Mouse (Mus musculus) urinary bladder, postnatal 14 days (tissue): Measurements from ENCODE around the gene Sept9.
A peak's percentile ranks its signal among the peaks of the same experiment; 100 is the strongest.

ENCODE experiments used
- DNase-seq: peaks from one replicate; pipeline ENCODE4 v3.0.0; 2021; ENCODE audit warnings: low spot score

The Sept9 gene

DNA sequence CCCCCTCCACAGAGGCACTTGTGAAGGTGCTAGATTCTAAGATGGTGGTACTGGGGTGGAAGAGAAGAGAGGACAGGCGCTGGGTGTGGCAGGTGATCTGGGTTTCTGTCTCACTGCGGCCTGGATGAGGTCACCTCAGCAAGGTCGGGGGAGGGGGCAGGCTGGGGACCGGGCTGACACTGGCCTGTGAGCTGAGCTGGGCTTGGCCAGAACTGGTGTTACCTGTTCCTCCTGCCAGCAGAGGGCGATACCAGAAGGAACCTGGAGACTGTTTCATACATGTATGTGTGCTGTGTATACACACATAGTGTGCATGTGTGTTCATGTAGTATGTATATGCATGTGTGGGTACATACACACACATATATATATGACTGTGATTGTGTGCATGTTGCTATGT, 23.2 kb upstream of the Sept9 start:
- DNase-seq = no peak

DNA sequence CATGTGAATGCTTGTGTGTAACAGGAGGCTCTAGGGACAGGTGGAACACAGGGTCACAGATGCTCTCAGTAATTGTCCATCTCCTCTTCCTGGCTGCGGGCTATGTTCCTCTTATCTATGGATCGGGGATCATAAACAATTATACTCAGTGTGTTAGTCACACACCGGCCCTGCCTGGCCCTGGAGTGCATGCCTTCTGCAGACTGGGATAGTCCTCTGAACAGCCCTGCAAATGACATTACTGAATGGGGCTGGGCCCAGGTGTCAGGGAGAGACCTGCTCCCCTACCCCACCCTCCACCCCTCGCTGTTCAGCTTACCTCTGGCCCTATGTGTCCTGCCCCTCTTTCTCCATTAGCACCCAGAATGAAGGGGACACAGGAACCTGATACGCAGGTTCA, 22.6 kb upstream of the Sept9 start:
- DNase-seq = no peak

DNA sequence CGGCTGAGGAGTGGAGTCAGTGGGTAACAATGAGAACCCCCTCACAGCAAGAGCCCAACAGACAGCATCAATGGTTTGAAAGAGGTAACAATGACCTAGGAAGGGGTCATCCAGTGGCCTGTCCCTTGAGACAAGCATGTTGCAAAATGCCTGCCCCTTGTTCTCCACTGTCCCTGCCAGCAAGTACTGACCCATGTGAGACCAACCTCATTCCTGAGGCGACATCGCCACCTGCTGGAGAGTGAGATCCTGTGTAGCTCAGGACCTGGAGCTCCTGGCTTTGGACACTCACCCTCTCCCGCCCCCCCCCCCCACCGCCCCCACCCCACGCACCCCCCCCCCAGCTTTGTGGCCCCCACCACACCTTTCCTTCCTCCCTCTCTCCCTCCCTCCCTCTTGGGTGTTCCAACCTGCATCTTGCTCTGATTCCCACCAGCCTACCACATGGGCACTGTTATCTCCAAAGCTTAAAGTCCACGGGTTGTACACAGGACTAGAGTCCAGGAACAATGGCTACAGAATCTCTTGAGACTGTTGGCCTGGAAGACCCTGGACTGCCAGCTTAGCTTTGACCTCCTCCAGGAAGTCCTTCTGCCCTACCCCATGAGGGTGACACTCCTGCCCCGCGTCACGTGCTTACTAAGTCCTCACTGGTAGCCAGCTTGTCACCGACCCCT, 22.0 kb upstream of the Sept9 start:
- DNase-seq = peak; percentile 94

DNA sequence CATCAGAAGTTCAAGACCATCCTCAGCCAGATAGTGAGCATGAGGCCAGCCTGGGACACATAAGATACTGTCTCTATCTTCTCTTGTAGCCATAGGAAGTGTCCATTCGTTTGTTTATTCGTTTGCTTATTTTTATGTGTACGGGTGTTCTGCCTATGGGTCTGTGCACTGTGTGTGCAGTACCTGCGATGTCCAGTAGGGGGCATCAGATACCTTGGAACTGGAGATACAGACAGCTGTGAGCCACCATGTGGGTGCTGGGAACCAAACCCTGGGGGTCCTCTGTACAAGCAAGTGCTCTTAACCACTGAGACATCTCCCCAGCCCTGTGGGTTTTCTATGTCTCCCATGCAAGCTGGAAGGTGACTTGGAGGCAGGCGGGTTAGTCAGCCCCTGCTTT, 19.6 kb upstream of the Sept9 start:
- DNase-seq = no peak

DNA sequence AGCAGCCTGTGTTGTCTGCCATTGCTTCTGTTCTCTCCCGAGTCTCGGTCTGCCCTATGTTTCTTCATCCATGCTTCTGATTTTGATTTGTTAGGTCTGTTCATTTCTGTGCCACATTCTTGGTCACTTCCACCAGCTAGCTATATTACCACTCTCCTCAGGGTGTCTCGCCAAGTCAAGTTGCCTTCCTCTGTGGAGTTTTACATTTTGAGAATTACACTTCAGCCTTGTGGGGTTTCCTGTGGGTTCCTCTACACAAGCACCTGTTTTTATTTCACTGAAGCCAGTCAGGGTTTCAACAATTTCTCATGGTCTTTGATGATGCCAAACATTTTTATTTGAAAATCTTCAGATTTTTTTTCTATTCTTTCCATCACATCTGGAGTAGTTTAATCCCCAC, 16.7 kb upstream of the Sept9 start:
- no peak for DNase-seq

DNA sequence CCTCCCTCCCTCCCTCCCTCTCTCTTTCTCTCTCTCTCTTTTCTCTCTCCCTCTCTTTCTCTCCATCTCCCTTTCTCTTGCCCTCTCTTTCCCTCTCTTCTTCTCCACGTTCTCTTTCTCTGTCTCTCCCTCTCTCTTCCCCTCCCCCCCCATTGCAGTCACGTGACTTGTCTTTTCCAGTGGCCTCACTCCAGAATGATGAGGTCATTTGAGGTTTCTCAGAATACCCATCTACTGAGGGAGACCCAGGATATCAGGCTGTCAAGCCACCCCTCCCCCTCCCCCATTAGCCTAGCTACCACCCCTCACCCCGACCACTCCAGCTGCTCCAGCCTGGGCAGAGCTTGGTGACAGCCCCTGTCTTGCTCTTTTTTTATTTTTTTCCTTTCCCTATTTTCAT, 16.2 kb upstream of the Sept9 start:
- no peak for DNase-seq

DNA sequence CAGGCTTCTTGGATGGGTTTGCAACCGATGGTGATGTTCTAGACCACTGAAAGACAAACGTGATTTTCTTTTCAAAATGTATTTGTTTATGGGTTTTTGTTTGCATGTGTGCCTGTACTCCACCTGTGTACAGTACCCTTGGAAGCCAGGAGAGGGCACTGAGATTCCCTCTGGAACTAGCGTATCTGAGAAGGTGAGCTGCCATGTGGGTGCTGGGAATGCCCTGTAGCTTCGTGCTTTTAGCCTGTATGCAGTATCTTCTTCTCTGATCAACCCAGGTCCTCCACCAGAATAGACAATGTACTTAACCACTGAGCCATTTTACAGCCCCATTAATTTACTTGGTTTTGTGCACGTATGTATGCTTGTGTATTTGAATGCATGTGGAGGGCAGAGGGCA, 15.6 kb upstream of the Sept9 start:
- no peak for DNase-seq

DNA sequence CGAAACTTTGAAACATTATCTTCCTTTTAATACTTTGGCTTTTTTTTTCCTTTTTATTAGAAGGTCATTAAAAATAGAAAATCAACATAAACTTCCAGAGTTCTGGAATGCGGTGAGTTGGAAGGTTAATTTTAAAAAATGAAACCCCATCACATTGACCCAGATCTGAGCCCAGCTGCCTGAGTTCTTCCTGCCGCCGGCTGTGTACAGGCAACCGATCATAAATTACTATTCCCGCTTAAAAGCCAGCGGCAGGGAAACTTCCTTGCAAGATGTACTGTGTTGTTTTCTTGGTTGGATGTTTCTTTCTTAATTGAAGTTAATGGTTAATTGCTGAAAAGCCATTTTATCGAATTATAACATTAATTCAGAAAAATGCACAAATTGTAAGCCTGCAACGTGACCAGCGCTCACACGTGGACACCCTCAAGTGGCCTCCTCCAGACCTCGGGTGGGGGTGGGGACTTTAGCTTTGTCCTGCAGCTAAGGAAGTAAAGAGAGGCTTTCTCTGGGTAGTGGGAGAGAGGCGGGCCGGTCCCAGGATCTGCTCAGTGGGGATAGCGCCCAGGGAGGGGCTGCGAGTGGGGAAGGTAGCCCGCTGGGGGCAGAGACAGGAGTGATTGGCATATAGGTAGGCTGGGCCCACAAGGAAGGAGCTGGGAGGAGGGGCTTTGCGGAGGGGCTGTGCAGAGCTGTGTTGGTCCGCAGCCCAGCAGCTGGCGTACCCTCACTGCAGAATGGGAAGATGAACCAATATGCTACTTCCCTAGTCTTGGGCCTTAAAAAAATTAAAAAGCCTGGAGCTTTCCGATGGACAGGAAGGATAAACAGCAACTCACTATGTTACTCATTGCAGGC, 14.2 kb upstream of the Sept9 start:
- no peak for DNase-seq

DNA sequence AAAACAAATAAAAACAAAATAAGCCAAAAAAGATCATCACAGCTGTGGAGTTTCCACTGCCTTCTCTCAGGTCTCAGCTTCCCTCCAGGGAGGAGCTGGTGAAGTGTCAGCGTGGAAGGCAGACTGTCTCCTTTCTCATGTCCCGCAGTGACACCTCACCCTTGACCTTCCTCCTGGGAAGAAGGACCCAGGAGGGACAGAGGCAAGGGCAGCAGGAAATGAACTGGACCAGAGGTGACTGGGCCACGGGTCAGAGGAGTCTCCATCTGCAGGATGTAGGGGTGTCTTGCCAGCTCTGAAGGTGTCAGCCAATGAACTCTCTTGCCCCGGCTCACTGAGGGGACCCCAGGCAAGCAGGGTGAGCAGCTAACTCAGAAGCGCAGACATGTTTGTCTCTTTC, 7.9 kb upstream of the Sept9 start:
- no peak for DNase-seq

DNA sequence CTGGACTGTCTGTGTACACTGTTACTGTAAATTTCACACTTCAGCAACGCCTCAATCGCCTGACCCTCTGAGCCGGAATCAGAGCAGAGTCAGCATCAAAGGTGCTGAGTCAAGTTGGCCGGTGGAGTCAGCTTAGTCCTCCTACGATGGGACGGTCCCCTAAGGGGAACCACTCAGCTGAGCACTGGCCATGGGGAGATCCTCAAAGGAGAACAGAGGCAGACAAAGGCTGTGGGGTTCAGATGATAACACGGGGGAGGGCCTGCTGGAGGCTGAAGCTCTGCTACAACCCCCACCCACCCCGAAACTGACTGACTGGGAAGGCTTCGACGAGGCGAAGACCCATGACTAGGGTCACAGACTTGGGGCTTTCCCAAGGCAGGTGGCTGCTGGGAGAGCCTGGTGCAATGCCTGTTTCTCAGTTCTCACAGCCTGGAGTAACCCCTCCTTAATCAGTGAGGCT, 5.0 kb upstream of the Sept9 start:
- no peak for DNase-seq

DNA sequence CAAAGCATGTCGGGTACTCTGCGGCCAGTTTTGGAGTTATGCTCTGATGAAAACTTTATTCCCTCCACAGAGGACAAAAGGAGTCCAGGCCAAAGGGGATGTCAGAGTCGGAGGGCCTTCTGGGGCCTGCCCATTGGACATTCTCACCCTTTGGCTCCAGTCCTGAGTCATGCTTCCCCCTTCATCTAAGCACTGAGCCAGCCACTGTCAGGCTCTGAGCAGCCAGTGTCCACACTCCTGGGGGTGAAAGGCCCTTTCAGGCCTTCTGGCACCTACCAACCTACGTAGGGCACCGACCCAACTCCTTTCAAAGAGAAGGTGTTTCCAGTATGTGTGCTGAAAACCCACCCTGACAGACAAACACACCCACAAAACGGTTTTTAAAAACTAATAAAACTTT, 3.8 kb upstream of the Sept9 start:
- DNase-seq = no peak

DNA sequence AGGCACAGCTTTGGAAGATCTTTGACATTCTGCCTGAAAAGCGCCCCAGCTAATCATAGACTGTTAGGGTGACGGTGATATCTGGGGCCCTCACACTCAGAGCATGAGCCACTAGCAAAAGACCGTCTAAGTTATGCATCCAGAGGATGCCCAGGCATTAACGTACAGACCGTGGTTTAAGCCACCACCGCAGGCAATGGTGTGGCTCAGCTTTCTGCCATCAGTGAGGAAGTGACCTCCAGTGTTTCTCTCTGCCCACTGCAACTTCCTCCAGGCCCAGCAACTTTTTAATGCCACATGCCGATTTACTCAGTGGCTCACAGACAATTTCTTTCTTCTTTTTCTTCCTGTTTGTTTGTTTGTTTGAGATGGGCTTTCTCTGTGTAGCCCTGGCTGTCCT, 2.8 kb upstream of the Sept9 start:
- no peak for DNase-seq

DNA sequence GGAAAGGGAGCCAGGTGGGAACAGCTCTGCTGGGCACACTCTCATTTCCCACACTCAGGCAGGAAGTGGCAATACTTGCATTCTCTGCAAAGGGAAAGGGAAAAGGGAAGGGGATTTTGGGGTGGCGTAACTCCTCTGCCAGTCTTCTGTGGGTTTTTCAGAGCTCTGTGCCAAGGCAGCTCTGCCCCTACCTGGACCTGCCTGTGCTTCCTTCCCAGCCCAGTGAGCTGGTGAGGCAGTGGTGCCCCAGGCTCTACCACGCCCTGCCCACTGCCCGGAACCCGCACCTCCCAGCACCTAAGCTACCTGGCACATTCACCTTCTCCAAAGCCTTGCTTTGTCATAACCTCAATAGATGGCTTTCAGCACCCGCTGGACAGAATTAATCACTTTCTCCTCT, 1.3 kb upstream of the Sept9 start:
- peak; percentile 41 for DNase-seq

DNA sequence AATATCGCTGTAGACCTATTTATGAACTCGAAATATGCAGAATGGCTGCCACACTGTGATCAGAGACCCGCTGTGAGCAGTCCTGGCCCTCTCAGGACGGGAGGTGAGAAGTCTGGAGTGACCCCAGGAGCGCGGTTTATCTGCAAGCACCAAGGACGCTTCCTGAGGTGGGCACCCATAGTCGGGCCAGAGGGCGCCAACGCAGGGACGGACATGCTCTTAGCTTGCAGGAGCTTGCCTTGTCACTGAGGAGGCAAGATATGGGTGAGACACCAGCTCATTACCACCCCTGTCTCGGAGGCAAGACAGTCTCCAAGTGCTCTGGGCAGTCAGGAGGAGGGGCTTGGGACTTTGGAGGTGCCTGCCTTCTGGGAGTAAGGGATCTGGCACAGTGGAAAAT, 2.4 kb downstream of the Sept9 start:
- DNase-seq = peak; percentile 79

DNA sequence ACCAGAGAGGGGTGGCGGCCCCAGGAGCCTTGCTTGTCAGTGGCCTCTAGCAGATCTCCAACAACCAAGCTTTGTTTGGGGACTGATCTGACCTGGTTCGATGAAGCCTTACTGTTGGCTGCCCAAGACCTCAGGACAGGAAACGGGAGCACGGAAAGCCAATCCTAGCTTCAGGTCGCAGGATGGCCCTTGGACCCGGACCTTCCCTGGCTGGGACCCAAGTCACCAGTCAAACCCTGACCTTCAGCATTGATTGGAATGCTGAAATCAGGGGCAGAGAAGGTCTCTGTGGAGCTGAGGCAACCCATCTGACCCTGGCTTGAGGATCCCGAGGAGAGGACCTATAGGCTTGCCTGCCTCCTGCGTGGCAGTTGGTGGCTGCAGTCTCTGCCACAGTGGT, 5.1 kb downstream of the Sept9 start:
- DNase-seq = no peak

DNA sequence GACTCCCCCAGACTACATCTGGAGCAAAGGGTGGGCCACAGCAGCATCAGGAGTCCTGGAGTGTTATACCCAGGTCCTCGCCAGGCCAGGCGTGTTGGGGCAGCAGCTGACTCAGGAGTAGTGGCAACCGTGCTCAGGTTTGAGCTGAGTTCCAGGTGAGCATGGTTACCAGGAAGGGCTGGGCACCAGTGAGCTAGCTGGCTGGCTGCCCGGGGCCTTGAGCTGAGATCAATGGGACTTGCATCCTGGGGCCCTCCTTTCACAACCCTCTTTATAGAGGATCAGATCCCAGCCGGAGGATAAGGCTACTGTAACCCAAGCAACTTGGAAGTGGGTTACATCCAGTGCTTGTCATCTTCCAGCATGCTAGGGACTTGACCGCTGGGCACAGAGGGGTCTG, 5.6 kb downstream of the Sept9 start:
- DNase-seq = peak; percentile 86

DNA sequence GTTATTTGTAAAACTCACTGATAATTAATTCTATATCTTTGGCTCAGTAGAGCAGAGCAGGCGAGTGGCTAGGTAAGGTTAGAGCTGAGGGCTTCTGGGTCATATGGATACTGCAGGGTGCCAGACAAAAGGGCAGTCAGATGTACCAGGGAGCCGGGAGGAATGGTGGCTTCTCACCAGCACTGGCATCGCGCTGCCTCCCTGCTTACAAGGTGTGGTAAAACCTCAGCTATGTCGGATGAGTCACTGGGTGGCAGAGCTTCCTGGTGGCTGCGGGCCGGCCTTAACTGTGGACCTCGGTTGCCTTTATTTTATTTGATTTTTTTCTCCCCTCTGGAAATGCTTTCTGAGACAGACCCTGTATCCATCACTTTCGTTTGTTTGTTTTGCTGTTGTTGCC, 6.0 kb downstream of the Sept9 start:
- peak; percentile 74 for DNase-seq

DNA sequence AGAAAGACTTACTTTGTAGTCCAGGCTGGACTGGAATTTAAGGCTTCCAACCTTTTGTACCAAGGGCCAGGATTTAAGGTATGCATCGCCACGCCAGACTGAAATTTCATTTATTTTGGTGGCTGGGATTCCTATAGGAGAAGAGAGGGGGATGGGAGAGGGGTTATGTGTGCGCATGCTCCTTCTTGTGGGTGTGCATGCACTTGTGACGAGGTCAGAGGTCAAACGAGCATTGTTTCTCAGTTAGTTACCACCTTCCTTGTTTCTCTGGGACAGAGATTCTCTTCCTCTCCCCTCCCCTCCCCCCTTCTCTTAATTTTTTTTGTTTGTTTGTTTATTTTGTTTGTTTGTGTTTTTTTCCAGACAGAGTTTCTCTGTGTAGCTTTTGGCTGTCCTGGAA, 8.0 kb downstream of the Sept9 start:
- DNase-seq = no peak

DNA sequence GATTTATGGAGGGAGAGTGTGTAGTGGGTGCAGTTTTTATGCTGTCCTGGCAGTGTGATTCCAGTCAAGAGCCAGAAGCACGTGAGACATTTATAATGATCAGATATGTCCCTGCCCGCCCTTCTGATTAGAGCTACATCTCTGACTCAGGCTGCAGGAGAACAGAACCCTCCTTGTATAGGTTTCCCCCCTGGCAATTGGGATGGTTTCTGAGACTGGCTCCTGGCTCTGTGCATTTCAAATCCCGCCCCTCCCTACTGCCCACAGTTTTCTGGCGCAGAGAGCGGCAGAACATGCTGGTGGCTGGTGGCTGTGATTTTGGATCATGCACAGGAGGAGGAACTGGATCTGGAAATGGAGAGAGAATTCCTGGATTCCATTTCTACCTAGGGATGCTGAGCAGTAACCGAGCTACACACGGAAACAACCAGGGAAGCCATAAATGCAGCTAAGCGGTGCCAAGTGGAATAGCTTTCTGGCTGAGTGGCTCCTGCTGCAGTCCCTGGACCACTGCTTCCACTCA, 8.8 kb downstream of the Sept9 start:
- no peak for DNase-seq

DNA sequence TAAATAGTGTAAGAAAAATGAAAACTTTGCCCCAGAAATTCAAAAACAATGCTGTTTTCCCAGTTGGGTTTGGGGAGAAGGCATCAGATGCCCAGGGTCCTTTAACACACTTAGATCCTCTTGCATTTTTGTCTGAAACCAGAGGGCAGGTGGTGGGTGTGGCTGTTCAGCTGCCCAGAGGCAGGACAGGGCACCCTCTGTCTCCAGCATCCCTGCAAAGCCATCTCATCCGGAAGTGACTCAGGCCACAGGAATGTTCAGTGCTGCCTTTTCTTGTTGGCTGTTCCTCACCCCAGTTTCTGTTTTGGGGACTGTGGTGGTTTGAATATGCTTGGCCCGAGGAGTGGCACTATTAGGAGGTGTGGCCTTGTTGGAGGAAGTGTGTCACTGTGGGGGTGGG, 17.3 kb downstream of the Sept9 start:
- peak; percentile 56 for DNase-seq

DNA sequence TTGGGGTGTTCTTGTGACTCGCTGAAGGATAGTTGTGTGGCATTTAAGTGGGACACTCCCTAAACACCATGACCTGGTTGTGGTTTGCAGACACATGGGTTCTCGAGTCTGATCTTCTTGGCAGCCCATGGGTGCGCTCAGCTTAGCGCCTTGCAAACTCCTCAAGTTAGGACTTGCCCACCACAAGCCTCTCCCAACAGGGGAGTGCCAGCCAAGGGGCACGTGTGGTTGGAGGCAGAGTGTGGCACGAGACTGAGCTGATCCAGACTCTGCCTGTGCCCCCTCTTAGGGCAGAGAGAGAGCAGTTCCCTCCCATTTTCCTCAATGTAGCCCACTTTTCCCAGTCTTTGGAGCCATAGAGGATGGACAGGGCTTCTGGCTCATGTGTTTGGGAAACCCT, 18.6 kb downstream of the Sept9 start:
- DNase-seq = peak; percentile 55

DNA sequence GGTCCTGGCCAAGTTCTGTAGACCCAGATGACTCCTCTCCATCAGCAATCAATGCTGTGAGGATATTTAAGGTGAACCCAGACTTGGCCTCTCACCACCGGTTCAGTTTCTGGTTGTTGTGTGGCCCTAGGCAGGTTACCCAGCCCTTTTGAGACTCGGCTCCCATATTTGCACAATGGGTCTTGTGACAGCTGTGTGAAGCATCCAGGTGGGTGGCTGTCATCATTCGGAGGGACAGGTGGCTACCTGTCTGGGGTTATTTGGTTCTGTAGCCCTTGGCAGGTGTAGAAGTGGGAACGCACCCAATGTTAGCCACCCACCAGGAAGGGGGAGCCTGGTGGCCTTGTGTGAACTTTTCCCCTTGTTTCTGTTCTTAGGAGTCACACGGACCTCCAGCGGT, 19.0 kb downstream of the Sept9 start:
- DNase-seq = no peak

DNA sequence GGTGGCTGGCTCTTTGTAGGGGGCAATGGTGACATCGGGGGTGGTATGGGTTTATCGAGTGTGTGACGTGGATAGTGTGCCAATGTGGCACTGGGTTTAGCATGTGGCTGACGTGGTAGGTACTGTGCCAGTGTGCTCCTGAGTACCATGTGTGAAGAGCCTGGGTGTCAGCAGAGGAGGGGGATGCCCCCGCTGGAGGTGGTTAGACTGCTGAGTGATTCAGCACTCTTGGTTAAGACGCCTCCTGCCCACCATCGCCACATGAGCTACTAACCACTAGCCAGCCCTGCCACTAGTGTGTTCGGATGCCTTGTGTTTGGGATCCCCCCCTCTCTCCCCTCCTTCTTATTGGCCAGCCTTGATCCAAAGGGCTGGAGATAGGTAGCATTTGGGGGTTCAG, 21.3 kb downstream of the Sept9 start:
- DNase-seq = no peak

DNA sequence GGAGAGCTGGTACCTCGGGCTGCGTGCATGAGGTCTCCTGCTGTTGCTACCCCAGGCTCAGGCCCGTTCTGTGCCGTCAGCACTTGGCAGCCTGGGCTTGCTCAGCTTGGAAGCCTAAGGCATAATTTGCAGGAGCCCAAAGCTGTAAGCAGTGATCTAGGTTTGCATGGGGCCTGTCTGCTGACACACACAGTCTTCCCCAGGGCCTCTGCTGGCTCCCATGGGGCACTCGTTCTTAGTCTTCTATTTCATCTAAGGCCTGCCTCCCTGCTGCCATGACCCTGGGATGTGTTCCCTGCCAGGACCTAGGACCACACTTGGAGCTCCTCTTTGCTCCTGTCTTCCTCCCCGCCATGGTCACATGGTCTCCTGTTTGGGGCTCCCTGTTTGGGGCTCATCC, 21.7 kb downstream of the Sept9 start:
- no peak for DNase-seq
